Mouse (Mus musculus): ENCODE results near the gene BC049715. TPM values are rescaled to one million over a fixed set of nuclear protein-coding genes. Genes with fewer than 3 reads are reported as not detected.
A peak's percentile ranks its signal among the peaks of the same experiment; 100 is the strongest.
"Not testable (repeated sequence)": the region's sequence is repeated elsewhere in the genome, so short reads cannot be mapped to it uniquely, and the experiment has no call there.

BC049715 gene
- under 1 TPM in 1 of 2 experiments, not detected in 1; 0.05 TPM for total RNA-seq (2021)
- long read RNA-seq, experiment 1: 0 reads
- long read RNA-seq, experiment 2: 0 reads

GRCm38 (mm10) chr6:136827516-136827880, at the start of gene BC049715:
Gene BC049715, plus strand, starts transcription at chr6:136827626.
- DNase-seq (ENCODE audit: low spot score): no peak

GRCm38 (mm10) chr6:136781377-136781986, 45.9 kb upstream of the BC049715 start, which contains the start of gene Gucy2c:
Gene Gucy2c, minus strand, starts transcription at chr6:136781765.
- DNase-seq (ENCODE audit: low spot score): no peak

- DNase-seq (ENCODE audit: low spot score): no peak
These were observed 45.3 kb upstream of the BC049715 start for GRCm38 (mm10) chr6:136782146-136782545.

- DNase-seq (ENCODE audit: low spot score): no peak
These were observed 44.7 kb upstream of the BC049715 start for GRCm38 (mm10) chr6:136782761-136783160.

- peak; percentile 63 for DNase-seq (ENCODE audit: low spot score)
These were observed 37.9 kb upstream of the BC049715 start for GRCm38 (mm10) chr6:136789391-136789971.

- no peak for DNase-seq (ENCODE audit: low spot score)
These were observed 34.3 kb upstream of the BC049715 start for GRCm38 (mm10) chr6:136792884-136793758.

GRCm38 (mm10) chr6:136793831-136794525, 33.4 kb upstream of the BC049715 start:
- no peak for DNase-seq (ENCODE audit: low spot score)

- DNase-seq (ENCODE audit: low spot score): no peak
These were observed 32.3 kb upstream of the BC049715 start for GRCm38 (mm10) chr6:136795110-136795509.

- DNase-seq (ENCODE audit: low spot score): no peak
These were observed 31.6 kb upstream of the BC049715 start for GRCm38 (mm10) chr6:136795850-136796249.

- DNase-seq (ENCODE audit: low spot score): not testable (repeated sequence)
These were observed 29.3 kb upstream of the BC049715 start for GRCm38 (mm10) chr6:136797874-136798693.

GRCm38 (mm10) chr6:136800710-136801109, 26.7 kb upstream of the BC049715 start:
- DNase-seq (ENCODE audit: low spot score): no peak

- DNase-seq (ENCODE audit: low spot score): no peak
These were observed 26.2 kb upstream of the BC049715 start for GRCm38 (mm10) chr6:136801274-136801673.

GRCm38 (mm10) chr6:136803093-136803738, 24.2 kb upstream of the BC049715 start:
- no peak for DNase-seq (ENCODE audit: low spot score)

GRCm38 (mm10) chr6:136803739-136804633, 23.4 kb upstream of the BC049715 start, which contains the start of gene Hist4h4:
Gene Hist4h4, minus strand, starts transcription at chr6:136804415.
- DNase-seq (ENCODE audit: low spot score): peak; percentile 98

GRCm38 (mm10) chr6:136804705-136805408, 22.6 kb upstream of the BC049715 start:
- no peak for DNase-seq (ENCODE audit: low spot score)

GRCm38 (mm10) chr6:136805409-136805775, 22.0 kb upstream of the BC049715 start:
- DNase-seq (ENCODE audit: low spot score): no peak

GRCm38 (mm10) chr6:136806819-136807218, 20.6 kb upstream of the BC049715 start:
- DNase-seq (ENCODE audit: low spot score): no peak

GRCm38 (mm10) chr6:136807395-136808013, 19.9 kb upstream of the BC049715 start:
- no peak for DNase-seq (ENCODE audit: low spot score)

Measured in gastrocnemius, adult 18-20 months (tissue).